Mouse (Mus musculus) thymus, adult 2 months (tissue): ENCODE measurements around the gene Maml3.

Experiments used
- CTCF ChIP-seq: fragments of 200-500 bp; IDR thresholded peaks from 2 replicates; pipeline ENCODE4 v1.5.1; 2012; ENCODE audit warnings: mild to moderate bottlenecking, control low read depth, low read length, moderate library complexity, borderline replicate concordance; ENCODE audit not compliant: control insufficient read depth, poor library complexity, insufficient read depth; ENCODE audit errors: extremely low read depth
- POLR2A ChIP-seq: fragments of 200-500 bp; IDR thresholded peaks from 2 replicates; pipeline ENCODE4 v1.6.1; 2012; ENCODE audit warnings: mild to moderate bottlenecking, low read length, control low read depth, moderate library complexity; ENCODE audit not compliant: control insufficient read depth, poor library complexity, insufficient read depth; ENCODE audit errors: extremely low read depth

DNA sequence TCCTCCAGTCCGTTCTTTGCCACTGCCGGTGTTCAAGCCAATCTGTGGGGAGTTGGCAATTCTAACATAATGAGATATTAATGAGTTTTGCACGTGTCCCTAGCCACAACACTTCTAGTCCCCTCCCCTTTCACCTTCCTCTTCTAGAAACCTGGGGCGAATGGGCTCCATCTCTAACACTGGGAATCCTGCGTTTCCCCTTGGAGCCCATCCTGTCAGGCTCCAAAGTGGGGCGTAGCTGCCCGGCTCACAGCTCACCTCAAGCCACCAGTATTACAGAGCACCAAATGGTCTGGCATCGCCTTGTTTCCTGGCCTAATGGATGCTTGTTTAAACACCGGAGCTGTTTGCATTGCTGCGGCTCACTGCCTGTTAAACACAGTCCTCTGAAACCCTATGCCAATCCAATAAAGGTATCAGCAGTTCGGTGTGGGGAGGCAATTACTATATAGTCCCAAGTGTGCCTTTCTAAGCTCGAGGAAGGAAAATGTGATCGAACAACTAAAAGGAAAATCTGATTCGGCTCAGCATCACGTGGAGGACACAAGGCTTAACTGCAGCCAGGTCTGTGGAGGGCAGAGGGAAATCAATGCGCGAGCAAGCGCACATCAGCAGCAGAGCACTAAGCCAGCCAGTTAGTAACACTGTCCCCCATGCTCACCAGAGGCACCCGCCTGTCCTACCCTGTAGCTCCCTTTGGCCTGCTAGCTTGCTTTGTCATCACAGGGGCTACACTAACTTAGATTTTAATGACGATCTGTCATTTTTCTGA lies 216.0 kb downstream of the Maml3 start:
- TF ChIP-seq CTCF = no peak
- TF ChIP-seq POLR2A = no peak
